In genomic region chr6:90624733-90625132, GRCm38 (mm10) we compare ENCODE assay signal across 8 mouse cellular contexts. TPM values are rescaled to one million over a fixed set of nuclear protein-coding genes. Genes with fewer than 3 reads are reported as not detected.
DNase-seq lines count a peak whose midpoint lies in the region; ATAC-seq and TF ChIP-seq lines count a peak whose summit lies in the region.

No protein-coding gene starts in this region.

- intact Hi-C loops in gastrocnemius, postnatal 36 days (cut with DNase I): loop anchor here (2.0 kb wide), 1 partner anchor 18 kb away; no protein-coding TSS in a partner anchor

- DNase-seq in adrenal gland, adult 8-10 months: peak; percentile 59
- DNase-seq in adrenal gland, postnatal 25 days: no peak
- peak; percentile 73 for DNase-seq in G1E (ENCODE audit: low spot score)
- DNase-seq in gastrocnemius, postnatal 36 days: peak; percentile 56 to 67
- no peak for DNase-seq in ovary, postnatal 14 days (ENCODE audit: low spot score)

- peaks cover 89% of the 10 kb centered on the region for H3K36me3 ChIP-seq in G1E (replicated peaks)
- peaks cover 41% of the 10 kb centered on the region for H3K36me3 ChIP-seq in liver, embryonic 16.5 days (ENCODE audit: control insufficient read depth, insufficient read depth)
- H3K36me3 ChIP-seq in midbrain, embryonic 15.5 days (replicated peaks): no peaks in the 10 kb centered on the region
- H3K36me3 ChIP-seq in neural tube, embryonic 15.5 days: no peaks in the 10 kb centered on the region

- H3K27me3 ChIP-seq in G1E (ENCODE audit: insufficient read depth, low read length): no peaks in the 10 kb centered on the region
- H3K27me3 ChIP-seq in liver, embryonic 16.5 days (ENCODE audit: control insufficient read depth, insufficient read depth, low read depth, low read length): no peaks in the 10 kb centered on the region
- no peaks in the 10 kb centered on the region for H3K27me3 ChIP-seq in midbrain, embryonic 15.5 days (replicated peaks)
- no peaks in the 10 kb centered on the region for H3K27me3 ChIP-seq in neural tube, embryonic 15.5 days (replicated peaks)

- H3K9ac ChIP-seq in liver, embryonic 16.5 days (ENCODE audit: low read depth, low read length): peak overlapping the region; percentile 63
- H3K9ac ChIP-seq in midbrain, embryonic 15.5 days: no peak overlapping the region
- H3K9ac ChIP-seq in neural tube, embryonic 15.5 days (replicated peaks): no peak overlapping the region

- H3K27ac ChIP-seq in liver, embryonic 16.5 days (ENCODE audit: low read length): peak overlapping the region; percentile 98
- H3K27ac ChIP-seq in midbrain, embryonic 15.5 days: no peak overlapping the region
- no peak overlapping the region for H3K27ac ChIP-seq in neural tube, embryonic 15.5 days (replicated peaks)

- peaks cover 97% of the 10 kb centered on the region for H3K4me1 ChIP-seq in G1E (ENCODE audit: insufficient read depth, low read depth, low read length)
- peaks cover 65% of the 10 kb centered on the region for H3K4me1 ChIP-seq in liver, embryonic 16.5 days (ENCODE audit: control insufficient read depth, low read depth, low read length)
- H3K4me1 ChIP-seq in midbrain, embryonic 15.5 days: 0 out of 2 replicates have a peak, but pooled peaks cover 3% of the 10 kb centered on the region
- no peaks in the 10 kb centered on the region for H3K4me1 ChIP-seq in neural tube, embryonic 15.5 days

- no peak for TF ChIP-seq CTCF in G1E (IDR thresholded peaks at IDR 0.05; ENCODE audit: low read depth, low read length)

- ATAC-seq in G1E (ENCODE audit: extremely low read depth, insufficient number of reproducible peaks, low FRiP score, poor library complexity, severe bottlenecking): peak; percentile 12
- ATAC-seq in liver, embryonic 16.5 days (ENCODE audit: low read depth): peak; percentile 22
- ATAC-seq in midbrain, embryonic 15.5 days (replicated peaks): no peak
- ATAC-seq in neural tube, embryonic 15.5 days (ENCODE audit: low FRiP score): no peak

- WGBS in liver, embryonic 16.5 days (ENCODE audit: insufficient replicate concordance): 20% methylated on average over 11 of the region's 11 CpGs
- WGBS in midbrain, embryonic 15.5 days: 82% methylated on average over 11 of the region's 11 CpGs
- whole genome bisulfite sequencing in neural tube, embryonic 15.5 days: 67% methylated on average over 11 of the region's 11 CpGs

- peak overlapping the region; percentile 65 for H3K4me3 ChIP-seq in G1E (ENCODE audit: low read depth, low read length)
- peak overlapping the region; percentile 70 for H3K4me3 ChIP-seq in liver, embryonic 16.5 days (ENCODE audit: low read depth, low read length)
- no peak overlapping the region for H3K4me3 ChIP-seq in midbrain, embryonic 15.5 days
- H3K4me3 ChIP-seq in neural tube, embryonic 15.5 days (replicated peaks): no peak overlapping the region

- H3K9me3 ChIP-seq in G1E (replicated peaks): no peaks in the 10 kb centered on the region
- no peaks in the 10 kb centered on the region for H3K9me3 ChIP-seq in liver, embryonic 16.5 days (replicated peaks; ENCODE audit: control insufficient read depth, low read length)
- no peaks in the 10 kb centered on the region for H3K9me3 ChIP-seq in midbrain, embryonic 15.5 days
- no peaks in the 10 kb centered on the region for H3K9me3 ChIP-seq in neural tube, embryonic 15.5 days (replicated peaks)

- H3K4me2 ChIP-seq in liver, embryonic 16.5 days (ENCODE audit: low read depth, low read length): peak overlapping the region; percentile 80
- H3K4me2 ChIP-seq in midbrain, embryonic 15.5 days: no peak overlapping the region
- H3K4me2 ChIP-seq in neural tube, embryonic 15.5 days: no peak overlapping the region

RNA-seq across cellular contexts. Expression of gene Slc41a3, which starts 20.2 kb away (rescaled TPM):
- total RNA-seq in adrenal gland, adult 8-10 months (2022): 10 to 100 TPM; 21.5 to 72.6 (median 39.6) TPM
- total RNA-seq in adrenal gland, postnatal 25 days (2021): 18.9 and 19.1 TPM in 2 replicates
- 51.0 and 55.7 TPM in 2 replicates for total RNA-seq in G1E (2014; fragmentation: Nextera tagmentation)
- total RNA-seq in G1E (2017): 47.7 and 50.2 TPM in 2 replicates
- 84.7 and 85.1 TPM in 2 replicates for polyA plus RNA-seq in G1E (2012)
- total RNA-seq in gastrocnemius, postnatal 36 days (2021): 10 to 100 TPM; 61.5 to 75.4 TPM
- polyA plus RNA-seq in liver, embryonic 16.5 days (2015; fragmentation: Nextera tagmentation; extraction: Ambion mirVana): 46.0 and 49.8 TPM in 2 replicates
- polyA plus RNA-seq in midbrain, embryonic 15.5 days (2015; fragmentation: Nextera tagmentation; extraction: Ambion mirVana): 5.8 and 6.3 TPM in 2 replicates
- 8.2 TPM in 2 replicates for polyA plus RNA-seq in neural tube, embryonic 15.5 days (2015; fragmentation: Nextera tagmentation; extraction: Ambion mirVana)

Comparison
In these comparisons a context has a peak if more than half of its experiments do, and no peak if none do; other contexts are left out.
1. DNase-seq: peak in adrenal gland, adult 8-10 months (single experiment), G1E (single experiment) and gastrocnemius, postnatal 36 days (2 of 2); none in adrenal gland, postnatal 25 days (single experiment) and ovary, postnatal 14 days (single experiment).
2. ATAC-seq: peak in G1E (single experiment) and liver, embryonic 16.5 days (single experiment); none in midbrain, embryonic 15.5 days (single experiment) and neural tube, embryonic 15.5 days (single experiment).
3. H3K4me3 ChIP-seq: peak in G1E (single experiment) and liver, embryonic 16.5 days (single experiment); none in midbrain, embryonic 15.5 days (single experiment) and neural tube, embryonic 15.5 days (single experiment).